Mouse (Mus musculus) liver, embryonic 14 days (tissue): Measurements from ENCODE around the gene Zfp981. TPM values are rescaled to one million over a fixed set of nuclear protein-coding genes. Genes with fewer than 3 reads are reported as not detected.

Experiments used
- polyA plus RNA-seq: library from polyadenylated mRNA; depleted of rRNA; stranded (reverse); fragments of >200 nt; gene quantifications from 2 replicates; pipeline ENCODE4 v1.2.3, GENCODE M21; 2012; rRNA removed

Gene Zfp981
- 0.01 TPM in 2 replicates for polyA plus RNA-seq

GRCm38 (mm10) chr4:146501727-146502126 lies at the start of gene Zfp981:
Gene Zfp981, plus strand, starts transcription at chr4:146502027.

Other genes with a start within 250 kb of the Zfp981 start
- gene Zfp992, start 53.0 kb upstream of the Zfp981 start, polyA plus RNA-seq, result 2.2 TPM in 2 replicates
- gene Zfp993, start 108.9 kb downstream of the Zfp981 start, polyA plus RNA-seq, result 2.1 and 3.8 TPM in 2 replicates